Mouse (Mus musculus): ENCODE measurements around the gene Usp43.

Usp43 gene

GRCm38 (mm10) chr11:67808051-67808450 is 113.9 kb downstream of the Usp43 start:
- DNase-seq (ENCODE audit: low read depth, low spot score), result no peak

GRCm38 (mm10) chr11:67806832-67807597 is 114.9 kb downstream of the Usp43 start:
- DNase-seq (ENCODE audit: low read depth, low spot score), result no peak

- no peak for DNase-seq (ENCODE audit: low read depth, low spot score)
Observed at GRCm38 (mm10) chr11:67805538-67805937, 116.4 kb downstream of the Usp43 start.

Measured in CD4-positive helper T cell, adult 2 months (primary cell).